Mouse (Mus musculus): ENCODE results near the gene Rnaseh2b.

DNA sequence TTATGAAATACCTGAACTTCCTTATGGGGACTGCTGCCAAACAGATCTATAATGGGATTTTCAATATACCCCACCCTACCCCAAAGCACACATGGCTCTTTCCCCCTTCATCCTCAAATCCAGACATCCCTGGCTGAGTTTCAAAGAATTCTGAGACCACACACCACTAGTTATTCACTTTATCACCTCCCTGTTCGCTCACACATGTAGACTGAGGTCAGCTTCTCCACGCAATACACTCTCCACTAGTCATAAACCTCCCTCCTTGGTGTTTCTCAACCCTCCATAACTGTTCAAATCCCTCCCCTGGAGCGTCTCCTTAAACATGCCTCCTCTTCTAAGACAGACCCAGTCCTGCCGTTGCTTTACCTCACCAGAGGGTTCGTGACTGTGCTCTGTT, 31.1 kb downstream of the Rnaseh2b start:
- TF ChIP-seq CTCF (IDR thresholded peaks at IDR 0.05; ENCODE audit: low read depth) (no peak), EP300 (IDR thresholded peaks at IDR 0.05; ENCODE audit: low read depth) (no peak)

Measured in liver, embryonic 14.5 days (tissue).